Mouse (Mus musculus) left cerebral cortex, postnatal 4 days (tissue): ENCODE data around the gene Slc29a1. TPM values are rescaled to one million over a fixed set of nuclear protein-coding genes. Genes with fewer than 3 reads are reported as not detected.

ENCODE experiments used
- DNase-seq: peaks from one replicate; pipeline ENCODE4 v3.0.0-alpha.2; 2022
- intact Hi-C: fragments of 180-260 bp; cut with DNase I; formaldehyde crosslinking; loops from one replicate; pipeline ENCODE4 v1.15.1; 2025
- total RNA-seq, 2 experiments: library from RNA; stranded (reverse); gene quantifications; 2 replicates each; pipeline ENCODE4 v1.2.3; 2021

The Slc29a1 gene
- total RNA-seq, 2 experiments from 2014 or later, result 68.8 to 69.9 TPM

DNA sequence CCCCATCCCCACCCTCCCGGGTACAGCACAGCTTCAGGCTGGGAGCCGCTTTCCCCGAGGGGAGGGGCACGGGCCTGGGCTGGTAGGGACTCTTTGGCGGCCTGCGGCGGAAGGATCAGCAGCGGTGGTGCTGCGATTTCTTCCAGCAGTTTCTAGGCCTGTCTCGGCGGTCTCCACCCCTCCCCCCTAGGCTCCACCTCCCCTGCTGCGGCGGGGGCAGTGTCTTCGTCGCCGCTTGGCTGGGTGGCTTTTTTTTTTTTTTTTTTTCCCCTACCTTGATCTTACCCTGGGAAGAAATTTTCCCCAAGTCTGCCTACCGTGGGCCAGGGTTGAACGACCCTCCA is 25.7 kb downstream of the Slc29a1 start:
- intact Hi-C loops, result no loop called here
- DNase-seq, result peak; percentile 97

DNA sequence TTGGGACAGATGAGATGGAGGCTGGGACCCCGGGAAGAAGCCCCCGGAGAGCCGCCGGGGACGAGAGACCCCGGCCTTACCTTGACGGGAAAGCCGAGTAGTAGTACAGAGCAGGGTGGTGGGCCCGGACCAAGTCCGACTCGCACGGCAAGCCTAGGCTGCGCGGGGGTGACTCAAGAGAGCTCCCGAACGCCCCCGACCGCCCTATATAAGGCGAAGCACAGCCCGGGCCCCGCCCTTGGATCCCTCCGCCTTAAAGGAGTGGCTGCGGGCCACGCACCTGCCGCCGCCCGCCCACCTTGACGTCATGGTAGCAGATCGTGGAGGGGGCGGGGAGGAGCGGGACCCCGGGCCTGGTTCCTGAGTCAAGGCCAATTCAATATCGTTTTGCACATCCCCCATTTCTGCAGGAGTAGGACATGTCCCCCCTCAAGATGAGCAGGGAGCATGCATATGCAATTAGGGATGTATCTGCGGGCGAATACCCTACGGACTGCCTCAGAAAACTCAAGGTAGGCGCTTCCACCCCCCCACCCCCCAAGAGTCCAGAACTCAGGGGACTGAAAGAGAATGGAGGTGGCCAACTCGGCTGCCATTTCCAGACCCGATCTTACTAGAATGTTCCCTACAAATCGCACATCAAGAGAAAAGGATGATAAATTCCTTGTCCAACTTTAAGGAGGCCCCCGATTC is 26.2 kb downstream of the Slc29a1 start, which contains the start of gene Hsp90ab1:
Gene Hsp90ab1 (minus strand): TSS at position 185 of the 693 bp plus-strand sequence.
- DNase-seq, result peak; percentile 100
- intact Hi-C loops, result no loop called here

DNA sequence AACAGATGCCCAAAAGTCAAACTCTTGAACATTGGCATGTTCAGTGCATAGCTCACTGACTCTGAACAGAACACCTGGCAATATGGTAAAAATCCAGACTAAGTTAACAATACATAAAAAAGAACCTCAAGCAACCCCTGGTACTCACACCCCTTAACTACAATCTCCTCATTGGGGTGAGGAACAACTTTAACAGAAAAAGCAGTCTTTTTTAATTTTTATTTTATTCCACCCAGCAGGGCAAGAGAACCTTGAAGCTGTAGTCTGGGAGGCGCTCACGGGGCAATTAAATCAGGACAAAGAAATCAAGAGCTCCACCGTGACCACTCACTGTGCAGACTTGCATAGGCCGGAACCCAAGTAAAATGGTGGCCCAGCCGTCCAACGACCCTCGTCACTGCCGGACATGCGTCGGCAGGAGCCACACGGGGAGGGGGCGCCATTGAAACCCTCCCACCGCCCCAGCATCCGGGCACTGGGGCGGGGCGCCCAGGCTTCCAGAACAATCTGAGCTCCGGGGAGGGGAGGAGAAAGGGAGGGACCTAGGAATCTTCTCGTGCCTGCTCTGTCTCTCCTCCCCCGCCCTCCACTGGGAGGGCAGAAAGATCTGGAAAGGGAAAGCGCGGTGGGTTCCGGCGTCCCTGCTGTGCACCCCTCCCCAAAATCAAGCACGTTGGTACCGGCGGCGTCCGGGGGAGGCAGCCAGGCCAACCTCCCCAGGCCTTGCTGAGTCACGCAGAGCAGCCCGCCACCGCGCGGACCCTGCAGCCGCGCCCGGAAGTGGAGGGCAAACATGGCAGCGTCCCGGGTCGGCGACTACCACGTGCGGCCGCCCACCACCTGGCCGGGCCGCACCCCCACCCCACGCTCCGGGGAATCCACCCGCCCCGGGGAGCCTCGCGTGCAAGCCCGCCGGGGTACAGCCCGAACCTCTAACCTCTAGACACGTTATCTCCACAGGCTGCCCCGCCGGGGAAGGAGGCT is 27.0 kb downstream of the Slc29a1 start:
- intact Hi-C loops, result no loop called here
- peak; percentile 89 for DNase-seq

DNA sequence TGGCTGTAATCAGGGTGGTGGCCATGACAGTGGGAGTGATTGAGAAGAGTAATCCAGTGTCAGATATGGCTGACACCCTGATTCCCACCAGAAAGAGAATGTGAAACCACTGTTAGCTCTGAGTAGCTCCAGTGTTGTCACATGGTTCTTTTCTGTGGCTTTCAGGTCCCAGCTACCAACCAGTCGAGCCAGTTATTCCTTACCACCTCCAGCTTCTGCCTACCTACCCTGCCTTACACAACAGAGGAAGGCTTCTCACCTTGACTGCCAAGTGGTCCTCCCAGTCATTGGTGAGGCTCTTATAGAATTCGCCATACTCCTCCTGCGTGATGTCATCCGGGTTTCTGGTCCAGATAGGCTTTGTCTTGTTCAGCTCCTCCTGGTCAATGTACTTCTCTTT is 29.4 kb downstream of the Slc29a1 start:
- intact Hi-C loops, result no loop called here
- no peak for DNase-seq

DNA sequence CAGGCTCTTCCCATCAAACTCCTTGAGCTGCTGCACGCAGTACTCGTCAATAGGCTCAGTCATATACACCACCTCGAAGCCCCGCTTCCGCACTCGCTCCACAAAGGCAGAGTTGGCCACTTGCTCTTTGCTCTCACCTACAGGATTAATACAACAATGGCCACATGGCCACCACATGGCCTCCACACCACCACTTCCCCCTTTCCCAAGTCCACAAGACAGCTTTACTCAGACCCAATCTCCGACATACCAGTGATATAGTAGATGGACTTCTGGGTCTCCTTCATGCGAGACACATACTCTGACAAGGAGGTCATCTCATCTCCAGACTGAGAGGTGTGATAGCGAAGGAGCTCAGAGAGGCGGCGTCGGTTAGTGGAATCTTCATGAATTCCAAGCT is 30.4 kb downstream of the Slc29a1 start:
- no peak for DNase-seq
- intact Hi-C loops, result no loop called here

DNA sequence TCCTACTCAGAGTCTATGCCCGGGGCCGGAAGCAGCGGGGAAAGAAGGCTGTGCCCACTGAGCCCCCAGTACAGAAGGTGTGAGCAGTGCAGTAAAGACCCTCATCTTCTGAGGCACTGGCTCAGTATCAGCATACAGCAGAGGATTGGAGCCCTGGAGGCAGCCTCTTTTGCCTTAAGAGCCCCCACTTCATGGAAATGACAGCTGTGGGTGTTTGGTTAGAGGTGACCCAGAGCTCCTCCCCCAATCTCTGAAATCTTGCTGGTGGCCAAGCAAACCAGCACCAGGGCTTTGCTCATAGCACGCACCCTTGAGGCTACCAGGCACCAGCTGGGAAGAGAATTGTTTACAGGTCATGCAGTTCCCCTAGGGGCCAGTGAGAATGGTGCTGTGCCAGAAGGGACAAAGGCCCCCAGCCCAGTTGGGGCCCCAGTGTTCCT is 32.2 kb downstream of the Slc29a1 start:
- intact Hi-C loops, result no loop called here
- no peak for DNase-seq

DNA sequence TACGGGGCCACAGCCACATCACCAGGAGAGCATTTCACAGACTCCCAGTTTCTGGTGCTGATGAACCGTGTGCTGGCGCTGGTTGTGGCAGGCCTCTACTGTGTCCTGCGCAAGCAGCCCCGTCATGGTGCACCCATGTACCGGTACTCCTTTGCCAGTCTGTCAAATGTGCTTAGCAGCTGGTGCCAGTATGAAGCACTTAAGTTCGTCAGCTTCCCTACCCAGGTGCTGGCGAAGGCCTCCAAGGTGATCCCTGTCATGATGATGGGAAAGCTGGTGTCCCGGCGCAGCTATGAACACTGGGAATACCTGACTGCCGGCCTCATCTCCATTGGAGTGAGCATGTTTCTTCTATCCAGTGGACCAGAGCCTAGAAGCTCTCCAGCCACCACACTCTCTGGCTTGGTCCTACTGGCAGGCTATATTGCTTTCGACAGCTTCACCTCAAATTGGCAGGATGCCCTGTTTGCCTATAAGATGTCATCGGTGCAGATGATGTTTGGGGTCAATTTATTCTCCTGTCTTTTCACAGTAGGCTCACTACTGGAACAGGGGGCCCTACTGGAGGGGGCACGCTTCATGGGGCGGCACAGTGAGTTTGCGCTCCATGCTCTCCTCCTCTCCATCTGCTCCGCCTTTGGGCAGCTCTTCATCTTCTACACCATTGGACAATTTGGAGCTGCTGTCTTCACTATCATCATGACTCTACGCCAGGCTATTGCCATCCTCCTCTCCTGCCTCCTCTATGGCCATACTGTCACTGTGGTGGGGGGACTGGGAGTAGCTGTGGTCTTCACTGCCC is 32.8 kb downstream of the Slc29a1 start:
- no peak for DNase-seq
- intact Hi-C loops, result no loop called here

DNA sequence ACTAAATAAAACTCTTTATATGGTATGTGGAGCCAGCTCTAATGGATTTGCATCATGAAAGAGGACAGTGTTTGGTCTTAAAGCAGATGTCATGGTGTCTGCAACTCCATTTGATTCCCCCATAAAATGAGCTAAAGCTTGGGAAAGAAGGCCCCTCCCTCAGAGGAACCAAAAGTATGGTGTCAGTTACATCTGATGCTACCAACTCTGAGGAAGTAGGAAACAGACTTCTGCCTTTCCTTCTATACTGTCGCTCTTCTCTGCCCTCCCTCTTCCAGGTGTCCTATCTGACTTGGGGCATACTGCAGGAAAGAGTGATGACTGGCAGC is 33.4 kb downstream of the Slc29a1 start:
- intact Hi-C loops, result no loop called here
- DNase-seq, result no peak

DNA sequence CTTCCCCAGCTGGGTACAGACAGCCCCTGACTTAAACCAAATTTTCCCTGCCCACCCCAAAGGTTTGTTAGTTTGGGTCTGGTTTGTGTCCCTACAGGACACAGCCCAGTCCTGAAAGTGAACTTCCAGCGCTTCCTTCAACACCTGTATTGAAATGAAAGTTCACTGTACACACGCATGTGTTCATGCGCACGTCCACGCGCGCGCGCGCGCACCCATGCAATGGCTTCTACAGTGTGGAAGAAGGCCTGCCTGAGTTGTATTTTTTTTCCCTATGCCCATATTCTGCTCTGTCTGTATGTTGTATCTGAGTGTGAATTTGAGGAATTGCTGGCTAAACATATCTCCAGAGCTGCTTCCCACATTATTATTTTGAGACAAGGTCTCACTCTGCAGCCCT is 34.3 kb downstream of the Slc29a1 start:
- no peak for DNase-seq
- intact Hi-C loops, result no loop called here

DNA sequence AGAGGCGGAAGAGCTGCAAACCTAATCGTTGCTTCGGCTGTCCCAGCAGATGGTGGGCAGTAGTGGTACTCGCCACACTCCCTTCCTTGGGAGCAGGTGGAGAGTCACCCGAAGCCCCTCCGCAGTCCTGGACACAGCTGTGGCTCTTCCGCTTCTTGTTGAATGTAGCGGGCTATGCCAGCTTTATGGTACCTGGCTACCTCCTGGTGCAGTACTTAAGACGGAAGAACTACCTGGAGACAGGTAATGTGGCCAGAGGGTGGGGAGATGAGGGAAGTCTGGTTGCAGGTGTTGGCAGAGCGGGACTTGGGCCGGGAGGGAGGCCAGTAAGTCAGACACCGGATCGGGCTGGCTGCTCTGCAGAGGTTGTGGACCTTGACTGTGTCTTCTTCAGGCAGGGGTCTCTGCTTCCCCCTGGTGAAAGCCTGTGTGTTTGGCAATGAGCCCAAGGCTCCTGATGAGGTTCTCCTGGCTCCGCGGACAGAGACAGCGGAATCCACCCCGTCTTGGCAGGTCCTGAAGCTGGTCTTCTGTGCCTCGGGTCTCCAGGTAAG is 34.8 kb downstream of the Slc29a1 start:
- DNase-seq, result peak; percentile 56
- intact Hi-C loops, result no loop called here

DNA sequence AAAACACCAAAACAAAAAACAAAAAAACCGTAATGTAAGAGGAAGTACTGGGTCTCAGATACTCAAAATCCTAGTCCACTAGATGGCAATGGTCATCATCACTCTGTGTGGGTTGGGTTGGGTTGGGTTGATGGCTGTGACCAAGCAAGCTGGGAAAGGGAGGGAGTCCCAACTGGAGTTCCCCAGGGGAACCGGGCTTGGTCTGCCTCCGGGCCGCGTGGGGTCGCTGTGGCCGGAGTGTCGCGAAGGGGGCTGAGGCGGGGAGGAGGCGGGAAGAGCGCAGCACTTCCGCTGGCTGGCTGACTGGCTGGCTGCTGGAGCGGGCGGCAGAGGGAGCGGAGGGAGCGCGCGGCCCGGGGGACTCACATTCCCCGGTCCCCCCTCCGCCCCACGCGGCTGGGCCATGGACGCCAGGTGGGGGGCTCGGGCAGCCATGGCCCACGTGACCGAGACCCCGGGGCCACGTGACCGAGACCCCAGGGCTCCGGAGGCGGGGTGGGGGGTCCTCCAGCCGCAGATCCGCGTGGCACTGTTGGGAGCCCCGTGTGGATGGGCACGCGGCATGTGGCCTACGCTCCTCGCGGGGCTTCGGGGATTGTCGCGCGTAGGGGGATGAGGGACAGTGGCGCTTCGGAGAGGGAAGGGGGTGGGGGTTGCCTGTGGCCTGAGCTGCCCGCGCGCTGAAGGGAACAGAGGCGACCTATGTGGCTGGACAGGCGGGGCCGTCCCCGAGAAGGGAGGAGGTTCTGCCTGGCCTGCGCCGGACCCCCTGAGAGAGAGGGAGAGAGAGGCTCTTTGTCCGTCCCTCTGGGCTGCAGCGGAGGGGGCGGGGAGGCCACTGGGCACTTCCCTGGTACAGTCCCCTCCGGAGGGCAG is 35.5 kb downstream of the Slc29a1 start, which contains the start of gene Slc35b2:
Gene Slc35b2 (plus strand): TSS at position 220 of the 876 bp plus-strand sequence.
- peak; percentile 96 for DNase-seq
- intact Hi-C loops, result no loop called here

DNA sequence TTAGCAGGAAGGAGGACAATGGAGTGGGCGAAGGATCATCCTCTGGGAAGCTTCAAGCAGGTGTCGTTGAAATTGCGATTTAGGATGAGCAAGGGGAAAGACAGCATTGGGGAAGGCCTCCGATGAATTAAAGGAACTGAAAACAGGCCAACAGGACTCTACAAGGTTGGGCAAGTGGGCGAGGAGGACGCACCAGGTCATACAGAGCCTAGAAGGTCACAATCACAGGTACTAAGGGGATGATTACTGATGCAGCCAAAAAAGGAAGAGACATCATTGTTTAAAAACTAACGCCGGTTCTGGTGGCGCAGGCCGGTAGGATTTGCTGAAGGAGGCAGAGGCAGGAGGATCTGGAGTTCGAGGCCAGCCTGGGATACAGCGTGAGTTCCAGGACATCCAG is 36.2 kb downstream of the Slc29a1 start:
- DNase-seq, result no peak
- intact Hi-C loops, result no loop called here

DNA sequence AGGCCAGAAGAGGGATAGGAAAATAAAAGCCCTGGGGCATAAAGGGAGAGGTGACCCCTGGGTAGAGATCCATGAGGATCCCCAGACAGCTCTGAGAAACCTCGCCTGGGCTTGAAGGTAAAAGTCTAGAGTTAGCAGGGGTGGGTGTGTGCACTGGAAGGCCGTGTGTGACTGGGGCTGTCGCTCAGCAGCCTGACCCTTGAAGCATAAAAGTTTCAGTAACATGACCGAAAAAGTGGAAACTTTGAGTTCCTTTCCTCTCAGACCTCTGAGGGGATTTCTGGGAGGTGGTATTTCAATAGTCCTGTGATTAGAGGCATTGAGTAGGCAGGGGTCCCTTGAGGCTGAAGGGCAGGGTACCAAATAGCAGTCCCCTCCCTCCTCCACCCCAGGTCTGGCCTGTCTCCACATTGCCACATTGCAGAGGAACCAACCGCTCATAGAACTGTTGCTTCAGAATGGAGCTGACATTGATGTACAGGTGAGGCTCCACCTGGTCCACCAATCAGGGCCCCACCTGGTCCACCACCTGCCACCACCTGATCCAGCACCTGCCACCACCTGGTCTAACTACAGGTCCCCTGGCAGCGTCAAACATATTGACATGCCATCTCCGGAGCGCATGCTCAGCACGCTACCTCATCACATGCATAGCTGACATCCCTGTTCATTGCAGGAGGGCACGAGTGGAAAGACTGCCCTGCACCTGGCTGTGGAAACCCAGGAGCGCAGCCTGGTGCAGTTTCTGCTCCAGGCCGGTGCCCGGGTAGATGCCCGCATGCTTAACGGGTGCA is 39.5 kb downstream of the Slc29a1 start:
- intact Hi-C loops, result no loop called here
- DNase-seq, result no peak

DNA sequence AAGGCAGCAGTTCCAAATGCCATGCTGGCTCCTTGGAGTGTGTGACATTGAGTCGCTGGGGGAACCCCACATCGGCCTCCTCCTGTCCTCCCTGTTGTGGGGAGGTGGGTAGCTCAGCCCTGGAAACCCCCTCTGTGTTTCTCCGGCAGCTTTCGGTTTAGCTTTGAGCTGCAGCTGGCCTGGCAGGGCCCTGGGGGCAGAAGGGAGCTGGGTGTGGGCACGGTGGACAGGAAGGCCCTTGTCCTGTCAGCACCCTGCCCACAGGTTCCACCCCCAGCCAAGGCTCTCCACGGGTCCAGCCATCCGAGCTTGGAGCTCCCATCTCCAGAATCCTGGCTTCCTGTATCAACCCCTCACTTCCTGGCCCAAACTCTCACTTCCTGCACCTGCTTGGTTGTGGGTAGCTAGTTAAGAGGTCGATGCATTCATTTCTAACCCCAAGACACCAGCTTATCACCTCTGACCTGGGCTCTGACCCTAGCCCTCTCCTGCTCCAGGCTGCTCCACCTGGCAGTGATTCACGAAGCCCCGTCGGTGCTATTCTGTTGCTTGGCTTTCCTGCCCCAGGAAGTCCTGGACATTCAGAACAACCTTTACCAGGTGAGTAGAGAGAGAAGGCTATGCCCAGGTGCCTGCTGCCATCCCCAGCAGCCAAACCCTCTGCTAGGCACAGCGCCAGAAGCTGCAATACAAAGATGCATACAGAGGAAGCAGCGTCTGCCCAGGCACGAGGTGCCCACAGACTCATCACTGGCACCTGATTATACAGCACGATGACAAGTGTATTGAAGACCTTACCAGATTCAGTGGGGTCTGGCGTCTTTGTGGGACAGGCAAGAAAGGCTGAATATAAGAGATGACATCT is 41.2 kb downstream of the Slc29a1 start:
- intact Hi-C loops, result no loop called here
- no peak for DNase-seq

DNA sequence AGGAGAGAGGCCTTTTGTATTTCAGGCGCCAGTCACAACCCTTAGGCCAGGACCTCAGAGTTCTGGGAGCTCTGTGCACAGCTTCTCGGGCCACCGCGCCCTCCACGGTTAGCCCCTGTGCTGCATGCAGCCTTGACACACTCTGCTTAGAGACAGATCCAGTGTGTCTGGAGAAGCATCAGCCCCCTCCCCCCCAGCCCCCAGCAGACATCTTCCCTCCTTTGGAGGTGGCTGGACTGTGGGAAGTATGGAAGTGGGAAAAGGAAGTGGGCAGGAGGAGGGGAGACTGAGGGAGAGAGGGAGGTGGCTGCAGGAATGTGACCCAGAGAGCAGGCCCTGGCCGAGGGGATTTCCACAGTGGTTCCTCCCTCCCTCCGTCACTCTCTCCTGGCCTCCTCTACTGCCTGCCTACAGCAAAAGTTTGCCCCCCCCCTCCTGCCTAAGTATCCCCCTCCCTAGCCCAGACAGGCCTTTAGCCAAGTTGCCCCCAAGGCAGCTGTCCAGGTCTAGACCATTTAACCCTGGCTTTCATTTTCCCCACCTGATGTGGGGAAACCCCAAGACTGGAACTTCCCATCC is 42.1 kb downstream of the Slc29a1 start:
- intact Hi-C loops, result no loop called here
- no peak for DNase-seq

DNA sequence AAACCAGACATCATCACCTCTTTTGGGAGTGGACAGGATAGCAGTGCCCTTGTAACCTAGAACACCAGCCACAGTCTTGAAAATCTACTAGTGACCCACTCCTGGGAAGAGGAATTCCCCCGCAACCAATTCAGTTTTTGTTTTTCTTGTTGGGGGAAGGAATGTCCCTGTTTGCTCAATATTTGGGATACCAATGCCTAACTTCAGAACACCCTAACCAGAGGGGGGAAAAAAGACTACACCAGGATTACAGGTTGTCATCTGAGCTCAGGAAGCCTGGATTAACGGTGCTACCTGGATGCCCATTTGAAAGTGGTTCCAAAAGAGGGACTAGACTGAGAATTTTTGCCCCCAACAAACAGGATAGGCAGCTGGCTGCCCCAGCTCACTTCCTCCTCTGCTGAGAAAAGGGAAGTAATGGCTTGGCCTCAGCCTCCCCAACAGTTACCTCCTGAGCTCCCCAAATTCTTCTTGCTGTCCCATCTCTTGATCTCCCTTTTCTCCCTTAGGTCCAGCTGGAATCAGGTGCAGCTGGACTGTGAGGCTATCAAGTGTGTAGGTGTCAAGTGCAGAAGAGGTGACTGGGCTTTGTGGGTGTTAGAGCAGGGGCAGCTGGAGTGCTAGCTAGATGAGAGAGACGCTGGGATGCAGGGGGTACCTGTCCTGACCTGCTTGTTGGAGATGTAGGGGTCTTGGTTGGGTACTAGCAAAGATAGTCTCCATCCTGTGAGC is 42.7 kb downstream of the Slc29a1 start:
- no peak for DNase-seq
- intact Hi-C loops, result no loop called here

DNA sequence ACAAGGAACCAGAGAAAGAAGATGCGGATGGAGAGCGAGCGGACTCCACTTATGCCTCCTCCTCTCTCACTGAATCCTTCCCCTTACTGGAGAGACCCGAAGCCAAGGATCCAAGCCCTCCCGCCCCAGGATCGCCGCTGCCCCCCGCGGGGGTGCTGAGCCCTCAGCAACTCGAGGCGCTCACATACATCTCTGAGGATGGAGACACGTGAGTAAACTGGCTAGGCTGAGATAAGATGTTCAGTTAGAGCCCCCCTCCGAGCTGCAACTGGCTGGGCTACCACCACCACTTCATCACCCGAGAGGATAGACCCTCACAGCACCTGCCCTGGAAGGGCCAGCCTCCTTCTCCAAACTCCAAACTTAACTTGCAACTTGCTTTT is 43.3 kb downstream of the Slc29a1 start:
- intact Hi-C loops, result no loop called here
- no peak for DNase-seq
